Mouse (Mus musculus): ENCODE results near the gene Olfr814. TPM values are rescaled to one million over a fixed set of nuclear protein-coding genes. Genes with fewer than 3 reads are reported as not detected.
A peak's percentile ranks its signal among the peaks of the same experiment; 100 is the strongest.

Olfr814 gene
- total and polyA plus RNA-seq, 2 experiments from 2014 or later, result not detected

GRCm38 (mm10) chr10:129845994-129846393 is 33.7 kb downstream of the Olfr814 start, which contains the start of gene Olfr812:
Olfr812 (minus strand) TSS chr10:129846094.
- H3K4me1 ChIP-seq (ENCODE audit: insufficient read depth), result no peaks in the 10 kb centered on the region
- H3K9me3 ChIP-seq (ENCODE audit: low read length), result no peaks in the 10 kb centered on the region
- WGBS, result 68% methylated on average over 1 of the region's 1 CpGs
- TF ChIP-seq CTCF (IDR thresholded peaks at IDR 0.05; ENCODE audit: low read depth), result no peak
- no peak within 1 kb of the TSS for H3K27ac ChIP-seq (ENCODE audit: low read depth, low read length)
- no peaks in the 10 kb centered on the region for H3K27me3 ChIP-seq (ENCODE audit: insufficient read depth, low read length)
- no peak within 1 kb of the TSS for H3K4me2 ChIP-seq (ENCODE audit: low read depth)
- ATAC-seq (no peak), DNase-seq (peak; percentile 1)
- no peak within 1 kb of the TSS for H3K9ac ChIP-seq
- H3K36me3 ChIP-seq (ENCODE audit: insufficient read depth), result no peaks in the 10 kb centered on the region
- H3K4me3 ChIP-seq (ENCODE audit: low read depth, low read length), result no peak within 1 kb of the TSS

Other genes starting within 250 kb of the Olfr814 start
- gene Olfr799, start 242.4 kb downstream of the Olfr814 start, total RNA-seq (2014; rRNA removed), result not detected in 2 replicates
- not detected in 2 replicates for gene Olfr799, start 242.4 kb downstream of the Olfr814 start, polyA plus RNA-seq (2015; fragmentation: Nextera tagmentation; extraction: Ambion mirVana)
- gene Olfr800, start 222.2 kb downstream of the Olfr814 start, total RNA-seq (2014; rRNA removed), result 0.31 TPM in 1 of 2 replicates, not detected in the other
- gene Olfr800, start 222.2 kb downstream of the Olfr814 start, polyA plus RNA-seq (2015; fragmentation: Nextera tagmentation; extraction: Ambion mirVana), result not detected in 2 replicates
- gene Olfr801, start 206.0 kb downstream of the Olfr814 start, total RNA-seq (2014; rRNA removed), result not detected in 2 replicates
- gene Olfr801, start 206.0 kb downstream of the Olfr814 start, polyA plus RNA-seq (2015; fragmentation: Nextera tagmentation; extraction: Ambion mirVana), result not detected in 2 replicates
- gene Olfr802, start 191.7 kb downstream of the Olfr814 start, total RNA-seq (2014; rRNA removed), result not detected in 2 replicates
- gene Olfr802, start 191.7 kb downstream of the Olfr814 start, polyA plus RNA-seq (2015; fragmentation: Nextera tagmentation; extraction: Ambion mirVana), result 0.06 TPM in 1 of 2 replicates, not detected in the other
- not detected in 2 replicates for gene Olfr803, start 185.6 kb downstream of the Olfr814 start, total RNA-seq (2014; rRNA removed)
- not detected in 2 replicates for gene Olfr803, start 185.6 kb downstream of the Olfr814 start, polyA plus RNA-seq (2015; fragmentation: Nextera tagmentation; extraction: Ambion mirVana)
- not detected in 2 replicates for gene Olfr804, start 176.6 kb downstream of the Olfr814 start, total RNA-seq (2014; rRNA removed)
- not detected in 2 replicates for gene Olfr804, start 176.6 kb downstream of the Olfr814 start, polyA plus RNA-seq (2015; fragmentation: Nextera tagmentation; extraction: Ambion mirVana)
- gene Olfr805, start 150.5 kb downstream of the Olfr814 start, total RNA-seq (2014; rRNA removed), result not detected in 2 replicates
- gene Olfr805, start 150.5 kb downstream of the Olfr814 start, polyA plus RNA-seq (2015; fragmentation: Nextera tagmentation; extraction: Ambion mirVana), result not detected in 2 replicates
- not detected in 2 replicates for gene Olfr806, start 137.9 kb downstream of the Olfr814 start, total RNA-seq (2014; rRNA removed)
- gene Olfr806, start 137.9 kb downstream of the Olfr814 start, polyA plus RNA-seq (2015; fragmentation: Nextera tagmentation; extraction: Ambion mirVana), result not detected in 2 replicates
- not detected in 2 replicates for gene Olfr807, start 122.1 kb downstream of the Olfr814 start, total RNA-seq (2014; rRNA removed)
- not detected in 2 replicates for gene Olfr807, start 122.1 kb downstream of the Olfr814 start, polyA plus RNA-seq (2015; fragmentation: Nextera tagmentation; extraction: Ambion mirVana)
- not detected in 2 replicates for gene Olfr808, start 114.4 kb downstream of the Olfr814 start, total RNA-seq (2014; rRNA removed)
- gene Olfr808, start 114.4 kb downstream of the Olfr814 start, polyA plus RNA-seq (2015; fragmentation: Nextera tagmentation; extraction: Ambion mirVana), result not detected in 2 replicates
- gene Olfr809, start 105.2 kb downstream of the Olfr814 start, total RNA-seq (2014; rRNA removed), result not detected in 2 replicates
- gene Olfr809, start 105.2 kb downstream of the Olfr814 start, polyA plus RNA-seq (2015; fragmentation: Nextera tagmentation; extraction: Ambion mirVana), result not detected in 2 replicates
- not detected in 2 replicates for gene Olfr810, start 84.9 kb downstream of the Olfr814 start, total RNA-seq (2014; rRNA removed)
- not detected in 2 replicates for gene Olfr810, start 84.9 kb downstream of the Olfr814 start, polyA plus RNA-seq (2015; fragmentation: Nextera tagmentation; extraction: Ambion mirVana)
- gene Olfr811, start 75.5 kb downstream of the Olfr814 start, total RNA-seq (2014; rRNA removed), result not detected in 2 replicates
- not detected in 2 replicates for gene Olfr811, start 75.5 kb downstream of the Olfr814 start, polyA plus RNA-seq (2015; fragmentation: Nextera tagmentation; extraction: Ambion mirVana)
- not detected in 2 replicates for gene Olfr812, start 33.8 kb downstream of the Olfr814 start, total RNA-seq (2014; rRNA removed)
- gene Olfr812, start 33.8 kb downstream of the Olfr814 start, polyA plus RNA-seq (2015; fragmentation: Nextera tagmentation; extraction: Ambion mirVana), result not detected in 2 replicates
- gene Olfr813, start 24.5 kb downstream of the Olfr814 start, total RNA-seq (2014; rRNA removed), result not detected in 2 replicates
- gene Olfr813, start 24.5 kb downstream of the Olfr814 start, polyA plus RNA-seq (2015; fragmentation: Nextera tagmentation; extraction: Ambion mirVana), result not detected in 2 replicates
- gene Olfr815, start 26.0 kb upstream of the Olfr814 start, total RNA-seq (2014; rRNA removed), result not detected in 2 replicates
- not detected in 2 replicates for gene Olfr815, start 26.0 kb upstream of the Olfr814 start, polyA plus RNA-seq (2015; fragmentation: Nextera tagmentation; extraction: Ambion mirVana)
- gene Olfr816, start 35.7 kb upstream of the Olfr814 start, total RNA-seq (2014; rRNA removed), result not detected in 2 replicates
- gene Olfr816, start 35.7 kb upstream of the Olfr814 start, polyA plus RNA-seq (2015; fragmentation: Nextera tagmentation; extraction: Ambion mirVana), result not detected in 2 replicates
- gene Olfr818, start 69.2 kb upstream of the Olfr814 start, total RNA-seq (2014; rRNA removed), result not detected in 2 replicates
- not detected in 2 replicates for gene Olfr818, start 69.2 kb upstream of the Olfr814 start, polyA plus RNA-seq (2015; fragmentation: Nextera tagmentation; extraction: Ambion mirVana)
- not detected in 2 replicates for gene Olfr819, start 87.4 kb upstream of the Olfr814 start, total RNA-seq (2014; rRNA removed)
- not detected in 2 replicates for gene Olfr819, start 87.4 kb upstream of the Olfr814 start, polyA plus RNA-seq (2015; fragmentation: Nextera tagmentation; extraction: Ambion mirVana)
- gene Olfr247, start 96.3 kb upstream of the Olfr814 start, total RNA-seq (2014; rRNA removed), result not detected in 2 replicates
- not detected in 2 replicates for gene Olfr247, start 96.3 kb upstream of the Olfr814 start, polyA plus RNA-seq (2015; fragmentation: Nextera tagmentation; extraction: Ambion mirVana)
- not detected in 2 replicates for gene Gm10310, start 105.2 kb upstream of the Olfr814 start, total RNA-seq (2014; rRNA removed)
- gene Gm10310, start 105.2 kb upstream of the Olfr814 start, polyA plus RNA-seq (2015; fragmentation: Nextera tagmentation; extraction: Ambion mirVana), result not detected in 2 replicates
- not detected in 2 replicates for gene Olfr820, start 132.8 kb upstream of the Olfr814 start, total RNA-seq (2014; rRNA removed)
- gene Olfr820, start 132.8 kb upstream of the Olfr814 start, polyA plus RNA-seq (2015; fragmentation: Nextera tagmentation; extraction: Ambion mirVana), result not detected in 2 replicates
- gene Olfr821, start 150.5 kb upstream of the Olfr814 start, total RNA-seq (2014; rRNA removed), result not detected in 2 replicates
- not detected in 2 replicates for gene Olfr821, start 150.5 kb upstream of the Olfr814 start, polyA plus RNA-seq (2015; fragmentation: Nextera tagmentation; extraction: Ambion mirVana)
- gene Olfr822, start 191.4 kb upstream of the Olfr814 start, total RNA-seq (2014; rRNA removed), result not detected in 2 replicates
- gene Olfr822, start 191.4 kb upstream of the Olfr814 start, polyA plus RNA-seq (2015; fragmentation: Nextera tagmentation; extraction: Ambion mirVana), result not detected in 2 replicates
- gene Olfr823, start 235.5 kb upstream of the Olfr814 start, total RNA-seq (2014; rRNA removed), result not detected in 2 replicates
- not detected in 2 replicates for gene Olfr823, start 235.5 kb upstream of the Olfr814 start, polyA plus RNA-seq (2015; fragmentation: Nextera tagmentation; extraction: Ambion mirVana)

Measured in forebrain, postnatal 0 days (tissue).